Mouse (Mus musculus) cerebellum, adult 2 months (tissue): ENCODE measurements around the gene Man1c1.

Experiments
- CTCF ChIP-seq: fragments of 200-500 bp; IDR thresholded peaks from 2 replicates; pipeline ENCODE4 v1.5.1; 2011; ENCODE audit warnings: low read depth, mild to moderate bottlenecking, control low read depth, low read length, moderate library complexity, borderline replicate concordance; ENCODE audit not compliant: insufficient read depth
- POLR2A ChIP-seq: fragments of 200-500 bp; IDR thresholded peaks from 2 replicates; pipeline ENCODE4 v1.6.1; 2011; ENCODE audit warnings: low read length, control low read depth, borderline replicate concordance; ENCODE audit not compliant: insufficient read depth

DNA sequence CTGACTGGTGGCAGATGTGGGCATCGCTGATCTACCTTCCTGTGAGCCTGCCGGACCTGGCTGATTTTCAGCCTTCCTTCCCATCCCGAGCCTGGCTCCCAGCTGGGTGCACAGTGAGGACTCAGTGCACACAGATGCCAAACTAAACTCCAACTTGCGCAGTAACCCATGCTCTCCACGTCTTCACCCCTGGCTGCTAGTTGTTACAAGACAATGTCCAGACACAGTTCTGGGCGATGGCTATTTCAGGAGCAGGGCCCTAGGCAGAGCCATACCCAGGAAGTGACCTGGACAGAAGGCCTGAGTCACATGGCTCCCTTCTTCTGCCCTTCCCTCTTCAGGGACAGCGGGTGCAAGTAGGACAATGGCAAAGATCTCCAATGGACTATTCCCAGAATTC is 76.0 kb downstream of the Man1c1 start:
- no peak for TF ChIP-seq CTCF
- no peak for TF ChIP-seq POLR2A
